Mouse (Mus musculus): ENCODE measurements around the gene Abhd5.

Abhd5 gene

GRCm38 (mm10) chr9:122414648-122415047 lies 63.2 kb downstream of the Abhd5 start:
- no peak for DNase-seq (ENCODE audit: low spot score in 2 of 2)

GRCm38 (mm10) chr9:122415056-122415775 lies 63.8 kb downstream of the Abhd5 start:
- DNase-seq (ENCODE audit: low spot score in 2 of 2), result no peak

GRCm38 (mm10) chr9:122416617-122417016 lies 65.2 kb downstream of the Abhd5 start:
- DNase-seq (ENCODE audit: low spot score in 2 of 2), result no peak

- DNase-seq (ENCODE audit: low spot score in 2 of 2), result no peak
These were observed 68.9 kb downstream of the Abhd5 start for GRCm38 (mm10) chr9:122420195-122420756.

GRCm38 (mm10) chr9:122420772-122421764 lies 69.7 kb downstream of the Abhd5 start:
- peak; percentile 52 to 76 for DNase-seq (ENCODE audit: low spot score in 2 of 2)

- DNase-seq (ENCODE audit: low spot score in 2 of 2), result no peak
These were observed 70.5 kb downstream of the Abhd5 start for GRCm38 (mm10) chr9:122421911-122422310.

GRCm38 (mm10) chr9:122422706-122423105 lies 71.3 kb downstream of the Abhd5 start:
- peak; percentile 36 to 55 for DNase-seq (ENCODE audit: low spot score in 2 of 2)

GRCm38 (mm10) chr9:122423146-122423545 lies 71.7 kb downstream of the Abhd5 start:
- no peak for DNase-seq (ENCODE audit: low spot score in 2 of 2)

GRCm38 (mm10) chr9:122424941-122425608 lies 73.7 kb downstream of the Abhd5 start:
- DNase-seq (ENCODE audit: low spot score in 2 of 2), result no peak

GRCm38 (mm10) chr9:122429058-122429649 lies 77.7 kb downstream of the Abhd5 start:
- DNase-seq (ENCODE audit: low spot score in 2 of 2), result no peak

GRCm38 (mm10) chr9:122429685-122430084 lies 78.3 kb downstream of the Abhd5 start:
- DNase-seq (ENCODE audit: low spot score in 2 of 2), result no peak
